Mouse (Mus musculus) CH12.LX (cell line): ENCODE data around the gene Ccdc136. TPM values are rescaled to one million over a fixed set of nuclear protein-coding genes. Genes with fewer than 3 reads are reported as not detected.

Experiments used
- DNase-seq: peaks from one replicate; pipeline ENCODE4 v3.0.0-alpha.2; 2013; ENCODE audit errors: extremely low read depth
- H3K27ac ChIP-seq: 2 replicates; pipeline ENCODE4 v1.5.1; 2012; ENCODE audit warnings: low read depth, mild to moderate bottlenecking, control low read depth, moderate library complexity; ENCODE audit not compliant: insufficient read depth
- H3K27me3 ChIP-seq: replicated peaks from 2 replicates; pipeline ENCODE3; 2012; ENCODE audit warnings: inconsistent platforms
- H3K36me3 ChIP-seq, 2 experiments: replicated peaks in 1 of 2; 2 replicates each; pipeline versions ENCODE3 to v1.6.1; 2012; ENCODE audit warnings: inconsistent platforms in 1 of 2, low read length in 1 of 2, mild to moderate bottlenecking in 1 of 2, mixed read lengths in 1 of 2, moderate library complexity in 1 of 2; ENCODE audit not compliant: control insufficient read depth in 1 of 2, insufficient read depth in 1 of 2
- H3K4me1 ChIP-seq, 2 experiments: 2 replicates each; pipeline ENCODE4 v1.6.1; 2012; ENCODE audit warnings: inconsistent platforms in 1 of 2, moderate library complexity in 1 of 2; ENCODE audit not compliant: insufficient read depth in 2 of 2, control insufficient read depth in 1 of 2
- H3K4me2 ChIP-seq: 2 replicates; pipeline ENCODE4 v1.6.1; 2012; ENCODE audit warnings: low read depth, mild to moderate bottlenecking, control low read depth; ENCODE audit not compliant: poor library complexity, insufficient read depth, severe bottlenecking
- H3K4me3 ChIP-seq, 3 experiments: fragments of 150-350 bp in 1 of 3; sonication (generic) in 1 of 3; replicated peaks in 1 of 3; 2 replicates each; pipeline versions ENCODE3 to v1.5.1; 2011 to 2012; ENCODE audit warnings: low read depth in 2 of 3, low read length in 2 of 3, mild to moderate bottlenecking in 2 of 3, moderate library complexity in 2 of 3, control low read depth in 1 of 3, improper control_type of control experiment in 1 of 3, inconsistent platforms in 1 of 3, mixed read lengths in 1 of 3; ENCODE audit not compliant: poor library complexity in 1 of 3
- H3K79me2 ChIP-seq: replicated peaks from 2 replicates; pipeline ENCODE4 v1.6.1; 2012; ENCODE audit warnings: mild to moderate bottlenecking, moderate library complexity; ENCODE audit not compliant: control insufficient read depth, poor library complexity, insufficient read depth, severe bottlenecking; ENCODE audit errors: extremely low read depth
- H3K9ac ChIP-seq: 2 replicates; pipeline ENCODE4 v1.6.1; 2012; ENCODE audit warnings: low read depth, mild to moderate bottlenecking, control low read depth, moderate library complexity; ENCODE audit not compliant: insufficient read depth
- H3K9me3 ChIP-seq: replicated peaks from 2 replicates; pipeline ENCODE3; 2012; ENCODE audit warnings: low read length, inconsistent platforms, mixed read lengths
- BHLHE40 ChIP-seq: IDR thresholded peaks from 2 replicates; pipeline ENCODE4 v1.6.1; 2011; ENCODE audit warnings: mild to moderate bottlenecking, low read depth, low read length, improper control_type of control experiment
- CHD1 ChIP-seq: IDR thresholded peaks from 2 replicates; pipeline ENCODE4 v1.6.1; 2012; ENCODE audit warnings: low read depth, low read length, improper control_type of control experiment, inconsistent platforms
- CHD2 ChIP-seq: IDR thresholded peaks from 2 replicates; pipeline ENCODE4 v1.6.1; 2011; ENCODE audit warnings: low read length, improper control_type of control experiment
- CTCF ChIP-seq, 2 experiments: IDR thresholded peaks in 1 of 2; conservative IDR thresholded peaks in 1 of 2; 2 replicates each; pipeline ENCODE4 v1.5.1; 2011 to 2012; ENCODE audit warnings: low read depth in 2 of 2, low read length in 2 of 2, improper control_type of control experiment in 1 of 2, inconsistent platforms in 1 of 2, mild to moderate bottlenecking in 1 of 2, moderate library complexity in 1 of 2
- E2F4 ChIP-seq: IDR thresholded peaks from 2 replicates; pipeline ENCODE4 v1.6.1; 2011; ENCODE audit warnings: low read depth, low read length, improper control_type of control experiment; ENCODE audit not compliant: insufficient replicate concordance
- ELF1 ChIP-seq: IDR thresholded peaks from 2 replicates; pipeline ENCODE4 v1.6.1; 2014; ENCODE audit warnings: low read depth, mild to moderate bottlenecking, inconsistent platforms, low read length, improper control_type of control experiment
- EP300 ChIP-seq: IDR thresholded peaks from 2 replicates; pipeline ENCODE4 v1.6.1; 2011; ENCODE audit warnings: low read length, improper control_type of control experiment
- ETS1 ChIP-seq: conservative IDR thresholded peaks from 2 replicates; pipeline ENCODE4 v1.6.1; 2012; ENCODE audit warnings: low read depth, mild to moderate bottlenecking, inconsistent platforms, low read length, improper control_type of control experiment, moderate library complexity
- GABPA ChIP-seq: IDR thresholded peaks from 2 replicates; pipeline ENCODE4 v1.6.1; 2012; ENCODE audit warnings: low read depth, low read length, improper control_type of control experiment, inconsistent platforms; ENCODE audit not compliant: insufficient replicate concordance
- HCFC1 ChIP-seq: IDR thresholded peaks from 2 replicates; pipeline ENCODE4 v1.6.1; 2012; ENCODE audit warnings: low read depth, mild to moderate bottlenecking, inconsistent platforms, low read length, improper control_type of control experiment
- IRF4 ChIP-seq: IDR thresholded peaks from 2 replicates; pipeline ENCODE4 v1.6.1; 2014; ENCODE audit warnings: low read depth, mild to moderate bottlenecking, inconsistent platforms, low read length, improper control_type of control experiment
- JUN ChIP-seq: IDR thresholded peaks from 2 replicates; pipeline ENCODE4 v1.6.1; 2011; ENCODE audit warnings: low read depth, mild to moderate bottlenecking, low read length, improper control_type of control experiment, moderate library complexity; ENCODE audit not compliant: insufficient read depth
- JUND ChIP-seq: conservative IDR thresholded peaks from 2 replicates; pipeline ENCODE4 v1.6.1; 2011; ENCODE audit warnings: low read depth, low read length, improper control_type of control experiment
- KAT2A ChIP-seq: IDR thresholded peaks from 2 replicates; pipeline ENCODE4 v1.6.1; 2012; ENCODE audit warnings: low read length, improper control_type of control experiment, inconsistent platforms; ENCODE audit not compliant: insufficient replicate concordance
- MAFK ChIP-seq: IDR thresholded peaks from 2 replicates; pipeline ENCODE4 v1.6.1; 2011; ENCODE audit warnings: low read length, improper control_type of control experiment; ENCODE audit not compliant: insufficient replicate concordance
- MAX ChIP-seq: IDR thresholded peaks from 2 replicates; pipeline ENCODE4 v1.6.1; 2011; ENCODE audit warnings: low read length, improper control_type of control experiment
- MAZ ChIP-seq: IDR thresholded peaks from 2 replicates; pipeline ENCODE4 v1.6.1; 2012; ENCODE audit warnings: low read depth, mild to moderate bottlenecking, inconsistent platforms, low read length, improper control_type of control experiment, moderate library complexity
- MEF2A ChIP-seq: IDR thresholded peaks from 2 replicates; pipeline ENCODE4 v1.6.1; 2014; ENCODE audit warnings: low read depth, mild to moderate bottlenecking, inconsistent platforms, low read length, improper control_type of control experiment, borderline replicate concordance
- MXI1 ChIP-seq: IDR thresholded peaks from 2 replicates; pipeline ENCODE4 v1.6.1; 2011; ENCODE audit warnings: mild to moderate bottlenecking, low read depth, low read length, improper control_type of control experiment
- MYC ChIP-seq: IDR thresholded peaks from 2 replicates; pipeline ENCODE4 v1.6.1; 2011; ENCODE audit warnings: low read depth, mild to moderate bottlenecking, improper control_type of control experiment, low read length
- NELFE ChIP-seq: IDR thresholded peaks from 2 replicates; pipeline ENCODE4 v1.6.1; 2011; ENCODE audit warnings: low read depth, low read length, improper control_type of control experiment
- NRF1 ChIP-seq: IDR thresholded peaks from 2 replicates; pipeline ENCODE4 v1.6.1; 2014; ENCODE audit warnings: low read depth, mild to moderate bottlenecking, inconsistent platforms, low read length, improper control_type of control experiment, moderate library complexity
- PAX5 ChIP-seq: IDR thresholded peaks from 2 replicates; pipeline ENCODE4 v1.6.1; 2012; ENCODE audit warnings: low read length, inconsistent platforms, mixed read lengths
- POLR2A ChIP-seq: IDR thresholded peaks from 2 replicates; pipeline ENCODE4 v1.6.1; 2011; ENCODE audit warnings: low read depth, mild to moderate bottlenecking, improper control_type of control experiment, low read length
- POLR2AphosphoS2 ChIP-seq: IDR thresholded peaks from 2 replicates; pipeline ENCODE4 v1.6.1; 2011; ENCODE audit warnings: low read depth, low read length, improper control_type of control experiment
- RAD21 ChIP-seq: IDR thresholded peaks from 2 replicates; pipeline ENCODE4 v1.6.1; 2011; ENCODE audit warnings: low read depth, mild to moderate bottlenecking, low read length, improper control_type of control experiment, moderate library complexity
- RCOR1 ChIP-seq: conservative IDR thresholded peaks from 2 replicates; pipeline ENCODE4 v1.6.1; 2012; ENCODE audit warnings: low read depth, mild to moderate bottlenecking, inconsistent platforms, low read length, improper control_type of control experiment
- SIN3A ChIP-seq: IDR thresholded peaks from 2 replicates; pipeline ENCODE4 v1.6.1; 2012; ENCODE audit warnings: low read length, improper control_type of control experiment, inconsistent platforms
- SMC3 ChIP-seq: IDR thresholded peaks from 2 replicates; pipeline ENCODE4 v1.6.1; 2011; ENCODE audit warnings: low read depth, low read length, improper control_type of control experiment
- TBP ChIP-seq: conservative IDR thresholded peaks from 2 replicates; pipeline ENCODE4 v1.6.1; 2011; ENCODE audit warnings: low read depth, low read length, improper control_type of control experiment
- TCF12 ChIP-seq: IDR thresholded peaks from 2 replicates; pipeline ENCODE4 v1.6.1; 2014; ENCODE audit warnings: low read depth, mild to moderate bottlenecking, inconsistent platforms, low read length, improper control_type of control experiment
- UBTF ChIP-seq: IDR thresholded peaks from 2 replicates; pipeline ENCODE4 v1.6.1; 2012; ENCODE audit warnings: low read depth, mild to moderate bottlenecking, inconsistent platforms, low read length, improper control_type of control experiment, moderate library complexity
- USF1 ChIP-seq: IDR thresholded peaks from 2 replicates; pipeline ENCODE4 v1.6.1; 2014; ENCODE audit warnings: low read depth, mild to moderate bottlenecking, inconsistent platforms, low read length, improper control_type of control experiment
- USF2 ChIP-seq: conservative IDR thresholded peaks from 2 replicates; pipeline ENCODE4 v1.6.1; 2011; ENCODE audit warnings: low read depth, low read length, improper control_type of control experiment
- ZC3H11A ChIP-seq: IDR thresholded peaks from 2 replicates; pipeline ENCODE4 v1.6.1; 2012; ENCODE audit warnings: low read depth, mild to moderate bottlenecking, inconsistent platforms, low read length, improper control_type of control experiment
- ZKSCAN1 ChIP-seq: IDR thresholded peaks from 2 replicates; pipeline ENCODE4 v1.6.1; 2012; ENCODE audit warnings: low read depth, inconsistent platforms, low read length, improper control_type of control experiment, borderline replicate concordance
- ZMIZ1 ChIP-seq: IDR thresholded peaks from 2 replicates; pipeline ENCODE4 v1.6.1; 2012; ENCODE audit warnings: low read depth, mild to moderate bottlenecking, inconsistent platforms, low read length, improper control_type of control experiment
- ZNF384 ChIP-seq: IDR thresholded peaks from 2 replicates; pipeline ENCODE4 v1.6.1; 2012; ENCODE audit warnings: low read depth, low read length, improper control_type of control experiment, inconsistent platforms
- dilution Hi-C: fragments of 300-500 bp; cut with MboI; formaldehyde crosslinking; loops from 2 replicates; pipeline ENCODE4 v1.14.3; 2020; ENCODE audit warnings: low sequenced_read_pairs; ENCODE audit not compliant: extremely low pct_unique_long_range_greater_than_20kb, extremely low pct_ligation_motif_present
- in situ Hi-C: fragments of 300-500 bp; cut with MboI; formaldehyde crosslinking; loops from 3 replicates; pipeline ENCODE4 v1.14.3; 2019; ENCODE audit warnings: low sequenced_read_pairs, low pct_ligation_motif_present, low pct_unique_long_range_greater_than_20kb, mixed read lengths
- polyA plus RNA-seq: library from polyadenylated mRNA; unstranded; fragments of >175 nt; gene quantifications from 2 replicates; pipeline ENCODE4 v1.2.1, GENCODE M21; 2012; ENCODE audit warnings: low read depth; ENCODE audit not compliant: insufficient read length
- total RNA-seq, 2 experiments: library from RNA; depleted of rRNA; stranded (reverse); fragments of 300-350 nt in 1 of 2; fragments of >200 nt in 1 of 2; gene quantifications; 2 replicates each; pipeline ENCODE4 v1.2.3; 2012 to 2014

The Ccdc136 gene
- total and polyA plus RNA-seq, 3 experiments = 0.64 to 4.3 (median 2.4) TPM

DNA sequence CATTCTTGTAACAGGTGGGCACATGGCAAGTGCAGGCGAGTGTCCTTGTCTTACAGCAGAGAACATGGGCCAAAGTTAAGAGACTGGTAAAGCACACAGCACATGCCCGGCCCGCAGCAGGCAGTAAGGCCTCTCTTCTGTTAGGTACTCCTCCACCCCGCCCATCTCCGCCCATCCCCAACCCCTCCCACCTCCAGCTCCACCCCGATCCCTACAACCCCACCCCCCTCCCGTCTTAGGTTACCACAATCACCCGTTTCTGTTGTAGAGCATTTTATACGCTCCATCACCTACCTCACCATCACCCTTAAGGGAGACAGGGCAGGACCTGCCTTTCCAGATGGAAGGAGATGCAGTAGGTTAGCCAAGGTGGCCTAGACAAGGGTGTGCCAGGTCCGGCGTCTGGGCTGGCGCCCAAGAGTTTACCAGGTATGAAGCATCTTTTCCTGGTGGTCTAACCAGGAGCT lies 8.0 kb upstream of the Ccdc136 start, which contains the start of gene Opn1sw:
Opn1sw (minus strand) TSS at position 417 of the 467 bp plus-strand sequence.
- peaks cover 23% of the 10 kb centered on the region for H3K27me3 ChIP-seq
- in situ Hi-C loops (loop anchor here (25.0 kb wide), 1 partner anchor 249 kb away; no protein-coding TSS in a partner anchor), dilution Hi-C loops (no loop called here)
- peak within 1 kb of the TSS; percentile 24; the same call in 1 of the 2 replicates for H3K27ac ChIP-seq
- TF ChIP-seq SIN3A = no peak; the same call in 1 of the 2 replicates
- no peak for TF ChIP-seq JUND
- peak; percentile 65 for TF ChIP-seq POLR2A
- TF ChIP-seq EP300 = no peak
- TF ChIP-seq MEF2A = no peak
- peak; percentile 53; the same call in 1 of the 2 replicates for TF ChIP-seq MXI1
- TF ChIP-seq USF1 = no peak
- TF ChIP-seq POLR2AphosphoS2 = no peak
- no peak for TF ChIP-seq ZMIZ1
- TF ChIP-seq PAX5 = no peak
- no peak for TF ChIP-seq ZC3H11A
- no peak for TF ChIP-seq E2F4
- TF ChIP-seq UBTF = no peak
- TF ChIP-seq USF2 = no peak
- TF ChIP-seq IRF4 = no peak
- 0 out of 2 replicates have a peak, but pooled peaks have one; percentile 19 for TF ChIP-seq BHLHE40
- no peak for TF ChIP-seq TBP
- TF ChIP-seq ETS1 = no peak
- peak; percentile 32; the same call in 1 of the 2 replicates for TF ChIP-seq CHD2
- TF ChIP-seq ZKSCAN1 = no peak
- TF ChIP-seq CHD1 = no peak
- 0 out of 2 replicates have a peak, but pooled peaks have one; percentile 21 for TF ChIP-seq HCFC1
- TF ChIP-seq MYC = peak; percentile 36; the same call in 1 of the 2 replicates
- no peak for TF ChIP-seq ELF1
- TF ChIP-seq CTCF (conservative IDR thresholded peaks at IDR 0.05 in 1 of 2, IDR thresholded peaks at IDR 0.05 in 1 of 2; ENCODE audit: low read depth in 2 of 2, low read length in 2 of 2) = no peak
- no peak for TF ChIP-seq KAT2A
- TF ChIP-seq ZNF384 = no peak
- TF ChIP-seq MAZ = no peak
- no peak for TF ChIP-seq RAD21
- no peak for TF ChIP-seq SMC3
- no peak for TF ChIP-seq JUN
- 0 out of 2 replicates have a peak, but pooled peaks have one; percentile 33 for TF ChIP-seq NELFE
- TF ChIP-seq NRF1 = peak; percentile 29
- TF ChIP-seq MAX = peak; percentile 44; the same call in 1 of the 2 replicates
- TF ChIP-seq TCF12 = peak; percentile 38; the same call in 1 of the 2 replicates
- TF ChIP-seq MAFK = no peak
- TF ChIP-seq GABPA = no peak
- TF ChIP-seq RCOR1 = no peak
- no peaks in the 10 kb centered on the region for H3K36me3 ChIP-seq
- peak within 1 kb of the TSS; percentile 70 to 81 (median 78) for H3K4me3 ChIP-seq
- H3K9ac ChIP-seq = peak within 1 kb of the TSS; percentile 49
- H3K79me2 ChIP-seq = no peaks in the 10 kb centered on the region
- H3K4me1 ChIP-seq = peaks cover 2 to 27% of the 10 kb centered on the region in 2 experiments; a peak in 2 of 4 replicates
- H3K9me3 ChIP-seq = no peaks in the 10 kb centered on the region
- peak; percentile 80 for DNase-seq
- H3K4me2 ChIP-seq = peak within 1 kb of the TSS; percentile 83
